Mouse (Mus musculus) ovary, postnatal 14 days (tissue): Measurements from ENCODE around the gene Vmn1r231.

Source experiments
- DNase-seq: peaks from one replicate; pipeline ENCODE4 v3.0.0; 2022; ENCODE audit warnings: low spot score

Gene Vmn1r231

GRCm38 (mm10) chr17:20904991-20905390 is at the start of gene Vmn1r231:
TSS of gene Vmn1r231 (minus strand) at chr17:20905091.
- no peak for DNase-seq

GRCm38 (mm10) chr17:20946636-20947035 is 41.7 kb upstream of the Vmn1r231 start:
- no peak for DNase-seq

- DNase-seq: no peak
These were observed 41.2 kb upstream of the Vmn1r231 start for GRCm38 (mm10) chr17:20946026-20946565.

- peak; percentile 98 for DNase-seq
These were observed 40.3 kb upstream of the Vmn1r231 start, which contains the start of gene Ppp2r1a for GRCm38 (mm10) chr17:20944985-20945891. TSS of gene Ppp2r1a (plus strand) at chr17:20945311.

GRCm38 (mm10) chr17:20944226-20944625 is 39.3 kb upstream of the Vmn1r231 start:
- DNase-seq: no peak

- no peak for DNase-seq
These were observed 14.7 kb upstream of the Vmn1r231 start, which contains the start of gene Vmn1r232 for GRCm38 (mm10) chr17:20919614-20920013. TSS of gene Vmn1r232 (minus strand) at chr17:20919714.

- no peak for DNase-seq
These were observed 64.7 kb downstream of the Vmn1r231 start, which contains the start of gene Vmn1r230 for GRCm38 (mm10) chr17:20840144-20840543. TSS of gene Vmn1r230 (plus strand) at chr17:20840444.
